Mouse (Mus musculus): ENCODE data around the gene Spaca7. TPM values are rescaled to one million over a fixed set of nuclear protein-coding genes. Genes with fewer than 3 reads are reported as not detected.
"Not testable (repeated sequence)": the region's sequence is repeated elsewhere in the genome, so short reads cannot be mapped to it uniquely, and the experiment has no call there.

Gene Spaca7
- polyA plus RNA-seq, 1 experiment from 2014 or later = not detected

GRCm38 (mm10) chr8:12561403-12561960 lies 11.3 kb upstream of the Spaca7 start:
- no peak overlapping the region for H3K9ac ChIP-seq
- H3K4me3 ChIP-seq = no peak overlapping the region
- WGBS = 21% methylated on average over 11 of the region's 11 CpGs
- ATAC-seq (ENCODE audit: low FRiP score, low read depth) = no peak
- no peak overlapping the region for H3K4me2 ChIP-seq (replicated peaks)
- no peaks in the 10 kb centered on the region for H3K9me3 ChIP-seq
- no peak overlapping the region for H3K27ac ChIP-seq
- H3K27me3 ChIP-seq (replicated peaks) = peaks cover 62% of the 10 kb centered on the region
- H3K36me3 ChIP-seq = no peaks in the 10 kb centered on the region
- no peaks in the 10 kb centered on the region for H3K4me1 ChIP-seq

- Histone ChIP-seq H3K4me2 (replicated peaks) (no peak overlapping the region), H3K27ac (no peak overlapping the region), H3K36me3 (no peaks in the 10 kb centered on the region), H3K4me3 (no peak overlapping the region), H3K4me1 (no peaks in the 10 kb centered on the region), H3K9me3 (no peaks in the 10 kb centered on the region), H3K9ac (no peak overlapping the region), H3K27me3 (replicated peaks) (peaks cover 35% of the 10 kb centered on the region)
- WGBS = 7% methylated on average over 4 of the region's 4 CpGs
- ATAC-seq (ENCODE audit: low FRiP score, low read depth) = no peak
Measured at GRCm38 (mm10) chr8:12564307-12564706, 8.5 kb upstream of the Spaca7 start.

- no peak overlapping the region for H3K4me3 ChIP-seq
- no peaks in the 10 kb centered on the region for H3K9me3 ChIP-seq
- no peaks in the 10 kb centered on the region for H3K4me1 ChIP-seq
- no peak overlapping the region for H3K27ac ChIP-seq
- WGBS = 61% methylated on average over 10 of the region's 10 CpGs
- H3K36me3 ChIP-seq = no peaks in the 10 kb centered on the region
- H3K4me2 ChIP-seq (replicated peaks) = no peak overlapping the region
- no peak overlapping the region for H3K9ac ChIP-seq
- no peak for ATAC-seq (ENCODE audit: low FRiP score, low read depth)
- H3K27me3 ChIP-seq (replicated peaks) = peaks cover 23% of the 10 kb centered on the region
Measured at GRCm38 (mm10) chr8:12565488-12565887, 7.3 kb upstream of the Spaca7 start.

DNA sequence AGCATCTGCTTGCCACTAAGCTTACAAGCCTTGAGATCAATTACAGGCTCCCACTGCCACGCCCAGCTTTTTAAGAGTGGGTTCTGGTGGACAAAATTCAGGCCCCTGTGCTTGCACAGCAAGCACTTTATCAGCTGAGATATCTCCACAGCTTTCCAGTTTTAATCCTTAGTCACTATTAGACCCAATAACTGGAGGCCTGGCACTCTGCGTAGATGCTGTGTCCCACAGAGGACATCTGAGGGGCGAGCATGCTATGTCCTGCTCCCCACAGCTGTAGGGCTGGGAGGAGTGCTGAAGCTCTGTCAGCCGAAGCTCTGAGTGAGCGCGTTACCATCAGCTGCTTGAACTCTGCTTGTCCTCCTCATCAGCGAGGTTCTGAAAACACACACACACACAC lies 6.3 kb upstream of the Spaca7 start:
- no peak for ATAC-seq (ENCODE audit: low FRiP score, low read depth)
- WGBS = 54% methylated on average over 7 of the region's 7 CpGs
- Histone ChIP-seq H3K4me1 (no peaks in the 10 kb centered on the region), H3K4me2 (replicated peaks) (no peak overlapping the region), H3K9me3 (no peaks in the 10 kb centered on the region), H3K27me3 (replicated peaks) (peaks cover 17% of the 10 kb centered on the region), H3K27ac (no peak overlapping the region), H3K9ac (no peak overlapping the region), H3K36me3 (no peaks in the 10 kb centered on the region), H3K4me3 (no peak overlapping the region)

DNA sequence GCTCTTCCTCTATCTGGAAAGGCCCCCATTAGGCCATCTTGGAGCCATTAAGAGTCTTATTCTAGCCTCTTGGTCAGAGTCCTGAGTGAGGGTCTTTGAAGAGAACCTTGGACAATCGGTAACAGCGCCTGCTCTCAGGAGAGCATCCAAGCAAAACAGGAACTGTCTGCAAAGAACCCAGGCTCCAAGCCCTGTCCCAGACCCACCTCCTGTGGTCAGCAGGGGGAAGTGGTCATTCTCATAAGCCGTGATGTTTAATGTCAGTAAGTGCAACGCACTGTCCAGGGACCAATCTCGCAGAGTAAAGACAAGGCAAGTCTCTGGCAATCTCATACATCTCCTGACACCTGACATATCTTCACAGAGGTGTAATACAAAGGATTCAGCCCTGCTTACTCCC lies 3.2 kb downstream of the Spaca7 start:
- Histone ChIP-seq H3K27ac (no peak overlapping the region), H3K9ac (no peak overlapping the region), H3K27me3 (replicated peaks) (0 out of 2 replicates have a peak, but pooled peaks cover 6% of the 10 kb centered on the region)

GRCm38 (mm10) chr8:12576739-12577138 lies 3.9 kb downstream of the Spaca7 start:
- no peak overlapping the region for H3K4me3 ChIP-seq
- ATAC-seq (ENCODE audit: low FRiP score, low read depth) = no peak
- H3K27ac ChIP-seq = no peak overlapping the region
- H3K4me2 ChIP-seq (replicated peaks) = no peak overlapping the region
- H3K9me3 ChIP-seq = no peaks in the 10 kb centered on the region
- H3K36me3 ChIP-seq = no peaks in the 10 kb centered on the region
- H3K4me1 ChIP-seq = no peaks in the 10 kb centered on the region
- H3K9ac ChIP-seq = no peak overlapping the region
- 77% methylated on average over 6 of the region's 6 CpGs for WGBS
- 0 out of 2 replicates have a peak, but pooled peaks cover 6% of the 10 kb centered on the region for H3K27me3 ChIP-seq (replicated peaks)

More for the DNA sequence above, 3.2 kb downstream of the Spaca7 start:
- Histone ChIP-seq H3K36me3 (no peaks in the 10 kb centered on the region), H3K4me3 (no peak overlapping the region), H3K4me2 (replicated peaks) (no peak overlapping the region), H3K4me1 (no peaks in the 10 kb centered on the region), H3K9me3 (no peaks in the 10 kb centered on the region)
- no peak for ATAC-seq (ENCODE audit: low FRiP score, low read depth)
- WGBS = 87% methylated on average over 5 of the region's 5 CpGs

DNA sequence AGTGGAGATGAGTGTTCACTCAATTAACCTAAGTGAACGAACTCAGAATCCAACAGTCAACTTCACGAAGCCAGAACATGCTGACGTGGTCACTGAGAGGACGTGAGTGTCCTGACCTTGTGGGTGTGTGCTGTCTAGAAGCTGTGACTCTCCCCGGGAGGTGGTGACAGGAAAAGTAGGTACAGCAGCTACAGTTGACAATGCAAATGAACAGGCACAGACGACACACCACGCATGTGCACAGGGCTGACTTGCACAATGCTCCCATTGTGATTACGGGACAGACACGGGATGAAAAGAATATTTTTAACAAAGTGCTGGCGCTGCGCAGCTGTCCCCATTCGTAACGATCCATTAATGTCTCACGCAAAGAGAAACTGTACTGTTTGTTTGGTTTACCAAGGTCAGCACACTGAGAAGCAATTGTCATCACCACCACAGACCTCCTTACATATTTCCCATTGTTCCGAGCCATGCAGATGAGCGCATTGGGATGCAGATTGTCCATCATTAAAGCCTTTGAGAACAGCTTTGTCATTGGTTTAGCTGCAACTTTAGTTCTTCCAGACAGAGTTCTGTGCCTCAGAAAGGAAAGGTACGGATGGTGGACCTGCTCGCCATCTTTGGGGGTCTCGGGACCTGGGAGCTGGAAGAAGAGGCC lies 6.6 kb downstream of the Spaca7 start:
- not testable (repeated sequence) for H3K27ac ChIP-seq; H3K9me3 ChIP-seq; H3K4me1 ChIP-seq; H3K27me3 ChIP-seq (replicated peaks); H3K4me2 ChIP-seq (replicated peaks); H3K4me3 ChIP-seq; H3K36me3 ChIP-seq; H3K9ac ChIP-seq
- ATAC-seq (ENCODE audit: low FRiP score, low read depth) = 0 out of 2 replicates have a peak, but pooled peaks have one; percentile 7
- WGBS = 63% methylated on average over 19 of the region's 19 CpGs

DNA sequence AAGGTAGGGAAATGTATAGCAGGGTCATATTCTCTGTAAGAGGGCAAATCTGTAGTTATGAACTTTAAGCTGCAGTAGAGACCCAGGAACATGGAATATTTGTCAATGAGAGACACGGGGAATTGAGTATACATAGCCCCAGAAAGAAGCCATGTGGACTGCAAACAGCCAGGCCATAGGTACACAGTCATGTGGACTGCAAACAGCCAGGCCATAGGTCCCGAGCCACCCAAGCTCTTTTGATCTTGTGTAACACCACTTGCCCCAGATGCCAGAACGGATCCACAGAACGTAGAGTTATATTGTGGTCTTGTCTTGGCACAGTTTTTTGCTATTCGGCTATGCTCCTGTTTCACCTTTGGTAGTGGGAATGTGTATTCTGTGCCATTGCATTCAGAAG lies 11.0 kb downstream of the Spaca7 start:
- Histone ChIP-seq H3K4me3 (no peak overlapping the region), H3K27me3 (replicated peaks) (no peaks in the 10 kb centered on the region), H3K9me3 (no peaks in the 10 kb centered on the region), H3K4me2 (replicated peaks) (no peak overlapping the region), H3K9ac (no peak overlapping the region), H3K27ac (no peak overlapping the region), H3K4me1 (no peaks in the 10 kb centered on the region), H3K36me3 (no peaks in the 10 kb centered on the region)
- 88% methylated on average over 5 of the region's 5 CpGs for WGBS
- no peak for ATAC-seq (ENCODE audit: low FRiP score, low read depth)

DNA sequence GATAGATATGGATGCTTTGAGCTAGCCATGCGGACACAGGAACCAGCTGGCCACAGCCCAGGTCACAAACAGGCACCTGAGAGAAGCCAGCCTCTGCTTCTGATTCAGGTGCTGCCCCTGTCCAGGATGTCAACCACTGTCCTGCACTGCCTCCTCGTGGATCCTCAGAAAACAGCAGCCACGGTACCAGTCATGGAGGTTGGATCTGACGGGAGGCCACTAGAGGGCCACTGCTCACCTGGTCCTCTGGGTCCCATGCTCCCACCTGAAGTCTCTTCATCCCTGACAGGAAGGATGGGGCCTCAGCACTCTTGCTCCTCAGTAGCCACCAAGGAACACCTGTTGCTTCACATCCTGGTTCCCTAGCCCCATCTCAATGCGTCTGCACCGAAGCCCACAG lies 34.4 kb downstream of the Spaca7 start:
- no peak for ATAC-seq (ENCODE audit: low FRiP score, low read depth)
- Histone ChIP-seq H3K4me1 (no peaks in the 10 kb centered on the region), H3K36me3 (no peaks in the 10 kb centered on the region), H3K27me3 (replicated peaks) (no peaks in the 10 kb centered on the region), H3K9me3 (no peaks in the 10 kb centered on the region), H3K4me2 (replicated peaks) (no peak overlapping the region), H3K4me3 (no peak overlapping the region), H3K27ac (no peak overlapping the region), H3K9ac (no peak overlapping the region)
- 22% methylated on average over 6 of the region's 6 CpGs for WGBS

DNA sequence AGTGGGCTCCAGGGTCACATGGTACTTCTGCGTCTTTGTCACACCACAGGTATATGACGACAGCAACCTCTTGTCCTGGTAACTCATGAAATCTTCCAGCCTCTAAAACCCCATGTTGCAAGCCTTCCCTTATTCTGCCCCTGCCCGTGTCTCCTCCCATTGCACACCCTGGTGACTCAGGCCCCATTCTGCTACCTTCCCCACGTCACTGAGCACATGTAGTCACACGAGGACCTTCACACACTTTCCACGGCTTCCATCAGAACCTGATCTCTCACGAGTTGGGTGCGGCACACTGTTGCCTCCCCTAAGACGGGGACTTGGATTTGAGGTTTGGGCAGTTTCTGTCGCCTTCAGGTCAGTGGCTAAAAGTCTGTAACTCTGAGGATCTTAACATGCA lies 36.0 kb downstream of the Spaca7 start:
- no peak overlapping the region for H3K9ac ChIP-seq
- 84% methylated on average over 10 of the region's 10 CpGs for WGBS
- no peak overlapping the region for H3K4me3 ChIP-seq
- no peak overlapping the region for H3K4me2 ChIP-seq (replicated peaks)
- ATAC-seq (ENCODE audit: low FRiP score, low read depth) = no peak
- no peak overlapping the region for H3K27ac ChIP-seq
- no peaks in the 10 kb centered on the region for H3K4me1 ChIP-seq
- H3K9me3 ChIP-seq = no peaks in the 10 kb centered on the region
- 0 out of 2 replicates have a peak, but pooled peaks cover 4% of the 10 kb centered on the region for H3K36me3 ChIP-seq
- no peaks in the 10 kb centered on the region for H3K27me3 ChIP-seq (replicated peaks)

DNA sequence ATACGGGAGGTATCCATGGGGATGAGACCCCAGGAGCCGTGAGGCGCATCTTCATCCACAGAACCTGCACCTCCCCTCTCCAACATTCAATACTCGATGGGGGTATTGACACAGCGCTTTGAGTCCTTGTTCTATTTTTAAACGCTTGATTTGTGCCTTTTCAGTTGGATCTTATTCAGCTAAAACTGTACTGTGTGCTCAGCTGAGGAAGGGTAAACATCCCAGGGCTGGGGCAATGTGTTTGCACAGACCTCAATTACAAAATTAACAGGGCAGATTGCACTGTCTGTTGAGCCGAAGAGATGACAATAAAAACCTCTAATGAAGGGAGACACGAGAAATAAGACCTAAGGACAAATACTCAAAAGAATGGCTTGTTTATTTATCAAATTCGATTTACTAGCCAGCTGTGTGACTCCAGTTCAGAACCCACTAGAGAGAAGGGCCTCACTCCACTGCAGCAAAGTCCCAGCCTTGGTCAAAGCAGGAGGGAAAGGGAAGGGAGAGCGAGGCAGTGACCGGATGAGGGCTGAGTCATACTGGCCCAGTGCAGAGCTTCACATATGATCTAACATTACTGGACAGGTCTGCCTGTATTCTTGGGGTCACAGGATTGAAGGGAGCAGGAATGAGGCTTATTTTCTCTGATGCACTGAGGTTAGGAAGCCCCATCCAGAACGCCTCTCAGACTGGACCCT lies 37.1 kb downstream of the Spaca7 start:
- Histone ChIP-seq H3K4me1 (no peaks in the 10 kb centered on the region), H3K27me3 (replicated peaks) (no peaks in the 10 kb centered on the region), H3K9ac (no peak overlapping the region), H3K27ac (no peak overlapping the region), H3K9me3 (no peaks in the 10 kb centered on the region), H3K36me3 (peaks cover 9% of the 10 kb centered on the region), H3K4me3 (no peak overlapping the region), H3K4me2 (replicated peaks) (no peak overlapping the region)
- ATAC-seq (ENCODE audit: low FRiP score, low read depth) = no peak
- 73% methylated on average over 12 of the region's 12 CpGs for WGBS

DNA sequence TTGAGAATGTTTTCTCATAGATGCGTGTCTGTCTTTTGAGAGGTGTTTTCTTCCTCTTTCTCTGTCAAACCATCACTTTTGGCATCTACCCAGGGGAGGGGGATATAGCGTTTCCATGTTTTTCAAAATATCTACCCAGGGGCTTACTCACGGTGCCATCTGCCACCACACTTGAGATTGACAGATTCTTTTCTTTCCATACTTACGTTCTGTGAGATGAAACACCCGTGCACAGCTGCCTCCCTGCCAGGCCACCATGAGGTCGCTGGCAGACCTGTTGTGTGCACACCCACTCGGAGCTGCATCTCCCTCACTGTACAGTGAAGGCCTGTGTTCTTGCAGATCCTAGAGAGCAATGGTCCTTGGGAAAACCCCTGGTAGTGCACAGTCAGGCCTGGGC lies 40.4 kb downstream of the Spaca7 start:
- 74% methylated on average over 7 of the region's 7 CpGs for WGBS
- Histone ChIP-seq H3K36me3 (peaks cover 21% of the 10 kb centered on the region), H3K4me3 (no peak overlapping the region), H3K27me3 (replicated peaks) (no peaks in the 10 kb centered on the region), H3K9ac (no peak overlapping the region), H3K27ac (no peak overlapping the region), H3K4me1 (no peaks in the 10 kb centered on the region), H3K4me2 (replicated peaks) (no peak overlapping the region), H3K9me3 (no peaks in the 10 kb centered on the region)
- ATAC-seq (ENCODE audit: low FRiP score, low read depth) = no peak
